Mouse (Mus musculus) hindbrain, postnatal 0 days (tissue): Measurements from ENCODE around the gene Gm49383. TPM values are rescaled to one million over a fixed set of nuclear protein-coding genes. Genes with fewer than 3 reads are reported as not detected.
A peak's percentile ranks its signal among the peaks of the same experiment; 100 is the strongest.

Source experiments
- ATAC-seq: fragments of 200-750 bp; cut with Nextera tagmentation; 2 replicates; pipeline ENCODE4 v1.8.0; 2017; ENCODE audit warnings: mild to moderate bottlenecking, moderate TSS enrichment, moderate library complexity
- DNase-seq: peaks from one replicate; pipeline ENCODE4 v3.0.0-alpha.2; 2015; ENCODE audit warnings: low spot score
- H3K27ac ChIP-seq: fragments of 300-500 bp; sonication (generic); 2 replicates; pipeline ENCODE4 v1.5.1; 2014; ENCODE audit warnings: mild to moderate bottlenecking
- H3K27me3 ChIP-seq: fragments of 300-500 bp; sonication (generic); 2 replicates; pipeline ENCODE4 v1.6.1; 2014; ENCODE audit warnings: low read length, mixed read lengths; ENCODE audit not compliant: insufficient read depth
- H3K36me3 ChIP-seq: fragments of 300-500 bp; sonication (generic); 2 replicates; pipeline ENCODE4 v1.6.1; 2014; ENCODE audit warnings: low read length, mixed read lengths; ENCODE audit not compliant: insufficient read depth
- H3K4me1 ChIP-seq: fragments of 300-500 bp; sonication (generic); 2 replicates; pipeline ENCODE4 v1.6.1; 2014; ENCODE audit warnings: antibody characterized with exemption, low read length, mixed read lengths; ENCODE audit not compliant: insufficient read depth
- H3K4me2 ChIP-seq: fragments of 300-500 bp; sonication (generic); 2 replicates; pipeline ENCODE4 v1.6.1; 2014; ENCODE audit warnings: low read depth, mild to moderate bottlenecking, low read length, moderate library complexity, mixed read lengths
- H3K4me3 ChIP-seq: fragments of 300-500 bp; sonication (generic); 2 replicates; pipeline ENCODE4 v1.5.1; 2014; ENCODE audit warnings: low read length
- H3K9ac ChIP-seq: fragments of 300-500 bp; sonication (generic); replicated peaks from 2 replicates; pipeline ENCODE4 v1.6.1; 2014; ENCODE audit warnings: mild to moderate bottlenecking, low read length, moderate library complexity, mixed read lengths
- H3K9me3 ChIP-seq: fragments of 300-500 bp; sonication (generic); 2 replicates; pipeline ENCODE4 v1.6.1; 2016; ENCODE audit warnings: low read length, mixed read lengths
- CTCF ChIP-seq: IDR thresholded peaks from 2 replicates; pipeline ENCODE4 v1.5.1; 2016; ENCODE audit warnings: antibody characterized with exemption, control low read depth, low read depth
- WGBS: fragments of 180-500 bp; shearing (Covaris S2); extraction: QIAGEN DNeasy Blood & Tissue Kit; methylation state at CpG from one replicate; pipeline ENCODE4 v1.1.7; 2014; 5-methylcytosine and 5-hydroxymethylcytosine counted together
- polyA plus RNA-seq: library from polyadenylated mRNA; unstranded; fragments of >200 nt; fragmentation: Nextera tagmentation; extraction: Ambion mirVana; gene quantifications from 2 replicates; pipeline ENCODE4 v1.2.1, GENCODE M21; 2015
- total RNA-seq: library from RNA; depleted of rRNA; stranded (reverse); fragments of >200 nt; gene quantifications from 2 replicates; pipeline ENCODE4 v1.2.3, GENCODE M21; 2014; rRNA removed

Gene Gm49383
- 2.0 and 4.7 TPM in 2 replicates for total RNA-seq
- 11.4 and 13.3 TPM in 2 replicates for polyA plus RNA-seq

GRCm38 (mm10) chr12:69196444-69197377, at the start of gene Gm49383:
Gm49383 (minus strand) TSS chr12:69197104.
- DNase-seq: peak; percentile 93

GRCm38 (mm10) chr12:69241771-69242431, 45.0 kb upstream of the Gm49383 start:
- no peaks in the 10 kb centered on the region for H3K27me3 ChIP-seq
- H3K9me3 ChIP-seq: no peaks in the 10 kb centered on the region
- no peak for TF ChIP-seq CTCF
- WGBS: under 1% methylated on average over 62 of the region's 64 CpGs
- DNase-seq (peak; percentile 87), ATAC-seq (peak; percentile 94)
- peak overlapping the region; percentile 79 for H3K4me3 ChIP-seq
- peaks cover 4% of the 10 kb centered on the region; the same call in 1 of the 2 replicates for H3K4me1 ChIP-seq
- H3K4me2 ChIP-seq: peak overlapping the region; percentile 82
- peak overlapping the region; percentile 86 for H3K27ac ChIP-seq
- peak overlapping the region; percentile 76 for H3K9ac ChIP-seq
- H3K36me3 ChIP-seq: no peaks in the 10 kb centered on the region

More at GRCm38 (mm10) chr12:69196444-69197377, at the start of gene Gm49383:
- Histone ChIP-seq H3K4me3 (peak within 1 kb of the TSS; percentile 95), H3K4me1 (peaks cover 10% of the 10 kb centered on the region; the same call in 1 of the 2 replicates), H3K4me2 (peak within 1 kb of the TSS; percentile 67), H3K9ac (peak within 1 kb of the TSS; percentile 92), H3K27ac (peak within 1 kb of the TSS; percentile 92), H3K9me3 (no peaks in the 10 kb centered on the region), H3K27me3 (no peaks in the 10 kb centered on the region), H3K36me3 (no peaks in the 10 kb centered on the region)
- TF ChIP-seq CTCF: no peak
- under 1% methylated on average over 75 of the region's 75 CpGs for WGBS
- peak; percentile 80 for ATAC-seq

- WGBS: 0% methylated on average over 3 of the region's 3 CpGs
- H3K4me3 ChIP-seq: peak overlapping the region; percentile 79
- ATAC-seq: no peak
- peak overlapping the region; percentile 76 for H3K9ac ChIP-seq
- peak overlapping the region; percentile 86 for H3K27ac ChIP-seq
- peaks cover 4% of the 10 kb centered on the region; the same call in 1 of the 2 replicates for H3K4me1 ChIP-seq
- no peaks in the 10 kb centered on the region for H3K36me3 ChIP-seq
- peak; percentile 14 for DNase-seq
- no peak for TF ChIP-seq CTCF
- H3K9me3 ChIP-seq: no peaks in the 10 kb centered on the region
- peak overlapping the region; percentile 82 for H3K4me2 ChIP-seq
- no peaks in the 10 kb centered on the region for H3K27me3 ChIP-seq
These were observed 44.5 kb upstream of the Gm49383 start for GRCm38 (mm10) chr12:69241405-69241770.

- Histone ChIP-seq H3K9ac (peak within 1 kb of the TSS; percentile 76), H3K27ac (peak within 1 kb of the TSS; percentile 86)
- 56% methylated on average over 6 of the region's 6 CpGs for WGBS
These were observed 44.0 kb upstream of the Gm49383 start, which contains the start of gene Klhdc1 for GRCm38 (mm10) chr12:69240876-69241275. Klhdc1 (plus strand) TSS chr12:69241176.

GRCm38 (mm10) chr12:69238284-69238683, 41.4 kb upstream of the Gm49383 start:
- no peak for DNase-seq
- H3K27ac ChIP-seq: no peak overlapping the region
- no peak overlapping the region for H3K4me2 ChIP-seq
- H3K9me3 ChIP-seq: no peaks in the 10 kb centered on the region
- no peak for ATAC-seq
- H3K36me3 ChIP-seq: no peaks in the 10 kb centered on the region
- TF ChIP-seq CTCF: peak; percentile 40; the same call in 1 of the 2 replicates
- H3K4me1 ChIP-seq: peaks cover 4% of the 10 kb centered on the region; the same call in 1 of the 2 replicates
- no peaks in the 10 kb centered on the region for H3K27me3 ChIP-seq
- WGBS: 37% methylated on average over 3 of the region's 3 CpGs
- no peak overlapping the region for H3K9ac ChIP-seq
- no peak overlapping the region for H3K4me3 ChIP-seq

More at GRCm38 (mm10) chr12:69240876-69241275, 44.0 kb upstream of the Gm49383 start, which contains the start of gene Klhdc1:
- peak; percentile 2 for DNase-seq
- no peak for TF ChIP-seq CTCF
- Histone ChIP-seq H3K27me3 (no peaks in the 10 kb centered on the region), H3K4me2 (peak within 1 kb of the TSS; percentile 82), H3K36me3 (no peaks in the 10 kb centered on the region), H3K4me1 (peaks cover 4% of the 10 kb centered on the region; the same call in 1 of the 2 replicates), H3K4me3 (peak within 1 kb of the TSS; percentile 79), H3K9me3 (no peaks in the 10 kb centered on the region)
- ATAC-seq: no peak

GRCm38 (mm10) chr12:69235782-69236181, 38.9 kb upstream of the Gm49383 start:
- Histone ChIP-seq H3K9me3 (no peaks in the 10 kb centered on the region), H3K36me3 (no peaks in the 10 kb centered on the region), H3K4me2 (no peak overlapping the region), H3K9ac (no peak overlapping the region), H3K4me3 (no peak overlapping the region), H3K27ac (no peak overlapping the region), H3K27me3 (no peaks in the 10 kb centered on the region), H3K4me1 (no peaks in the 10 kb centered on the region)
- DNase-seq: no peak
- 91% methylated on average over 6 of the region's 6 CpGs for WGBS
- TF ChIP-seq CTCF: no peak
- ATAC-seq: no peak
